Mouse (Mus musculus): ENCODE results near the gene Plac9b. TPM values are rescaled to one million over a fixed set of nuclear protein-coding genes. Genes with fewer than 3 reads are reported as not detected.
"Not testable (repeated sequence)": the region's sequence is repeated elsewhere in the genome, so short reads cannot be mapped to it uniquely, and the experiment has no call there.

The Plac9b gene
- polyA plus RNA-seq (2015; fragmentation: Nextera tagmentation; extraction: Ambion mirVana), result 2.7 and 4.1 TPM in 2 replicates

DNA sequence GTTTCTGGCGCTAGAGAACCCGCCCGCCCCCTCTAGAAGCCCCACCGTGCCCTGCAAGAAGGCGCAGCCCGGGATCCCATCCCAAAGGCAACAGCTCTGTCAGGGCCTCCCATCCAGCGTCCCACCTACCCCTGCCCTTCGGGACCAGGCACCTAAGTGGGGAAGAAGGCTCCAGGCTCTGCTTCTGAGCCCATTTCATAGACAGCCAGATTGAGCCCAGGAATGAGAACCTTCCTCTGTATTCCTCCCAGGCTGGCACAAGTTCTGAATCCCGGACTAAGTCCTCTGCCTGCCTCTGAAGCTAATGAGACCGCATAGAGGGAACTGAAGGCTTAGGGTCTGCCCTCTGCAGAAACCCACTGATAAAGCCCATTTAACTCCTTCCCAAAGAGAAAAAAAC lies at the start of gene Plac9b:
Gene Plac9b, minus strand, starts transcription at position 101 of the 400 bp plus-strand sequence.
- H3K36me3 ChIP-seq; H3K27me3 ChIP-seq; H3K4me3 ChIP-seq; H3K4me1 ChIP-seq (replicated peaks); H3K9me3 ChIP-seq; H3K27ac ChIP-seq (replicated peaks); H3K4me2 ChIP-seq; ATAC-seq (ENCODE audit: low read depth); H3K9ac ChIP-seq: not testable (repeated sequence)
- WGBS, result no CpG with 5 or more reads among the region's 10 CpGs

GRCm38 (mm10) chr14:26216233-26217000 lies 34.1 kb upstream of the Plac9b start:
- not testable (repeated sequence) for H3K9me3 ChIP-seq; H3K9ac ChIP-seq; H3K27me3 ChIP-seq; ATAC-seq (ENCODE audit: low read depth); H3K27ac ChIP-seq (replicated peaks); H3K4me2 ChIP-seq; H3K4me3 ChIP-seq; H3K4me1 ChIP-seq (replicated peaks); H3K36me3 ChIP-seq
- no CpG with 5 or more reads among the region's 5 CpGs for WGBS

DNA sequence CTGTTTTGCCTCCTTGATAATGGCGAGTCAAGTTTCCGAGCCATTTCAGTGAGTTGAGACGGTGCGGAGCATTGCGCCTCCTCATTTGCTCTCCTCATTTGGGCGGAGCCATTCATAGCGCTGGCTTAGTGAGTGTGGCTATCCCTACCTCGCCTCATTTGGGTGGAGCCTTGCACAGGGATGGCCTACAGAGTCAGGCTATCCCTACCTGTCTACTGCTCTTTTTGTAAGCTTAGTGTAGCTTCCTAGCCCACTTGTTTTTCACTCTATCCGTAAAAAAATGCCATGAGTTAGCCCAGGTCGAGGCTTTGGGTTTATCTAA lies 24.6 kb upstream of the Plac9b start, which contains the start of gene Tmem254b:
Gene Tmem254b, minus strand, starts transcription at position 116 of the 322 bp plus-strand sequence.
- not testable (repeated sequence) for H3K27ac ChIP-seq (replicated peaks); H3K9me3 ChIP-seq; H3K36me3 ChIP-seq; H3K4me2 ChIP-seq; H3K4me1 ChIP-seq (replicated peaks); H3K27me3 ChIP-seq; H3K4me3 ChIP-seq; H3K9ac ChIP-seq
- no CpG with 5 or more reads among the region's 10 CpGs for WGBS
- ATAC-seq (ENCODE audit: low read depth), result peak; percentile 92

DNA sequence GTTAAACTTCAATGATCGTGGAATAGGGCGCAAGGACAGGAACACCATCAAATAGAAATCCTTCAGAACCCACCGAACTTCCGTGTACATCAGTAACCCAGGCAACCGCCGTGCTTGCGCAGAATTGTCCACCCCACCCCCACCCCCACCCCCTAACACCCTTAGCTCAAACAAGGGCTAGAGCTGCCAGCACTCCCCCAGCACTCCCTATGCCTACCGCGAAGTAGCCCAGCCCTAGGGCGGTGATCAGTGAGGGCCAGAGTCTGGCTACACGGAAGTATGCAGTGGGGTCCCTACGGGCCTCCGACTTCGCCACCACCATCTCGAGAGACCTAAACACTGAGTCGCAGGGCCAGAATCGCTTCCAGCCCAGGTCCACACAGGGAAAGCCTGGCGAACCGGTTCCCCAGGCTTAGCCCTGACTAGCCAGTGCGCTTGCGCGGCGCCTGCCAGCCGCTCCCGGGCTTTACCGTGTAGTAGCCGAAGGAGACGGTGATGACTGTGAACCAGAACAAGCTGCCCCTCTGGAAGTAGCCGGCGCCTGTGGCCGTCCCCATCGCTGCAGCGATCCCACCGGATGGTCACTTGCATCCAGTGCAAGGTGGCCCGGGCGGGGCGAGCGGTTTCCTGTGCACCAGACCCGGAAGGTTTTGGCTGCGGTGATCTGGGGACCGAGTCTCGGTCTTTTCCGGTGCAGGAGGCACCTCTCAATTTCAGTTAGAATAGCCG lies 24.1 kb upstream of the Plac9b start:
- H3K36me3 ChIP-seq; H3K4me3 ChIP-seq; H3K4me2 ChIP-seq; H3K9me3 ChIP-seq; H3K27ac ChIP-seq (replicated peaks); H3K27me3 ChIP-seq; H3K9ac ChIP-seq; H3K4me1 ChIP-seq (replicated peaks): not testable (repeated sequence)
- WGBS, result no CpG with 5 or more reads among the region's 44 CpGs
- peak; percentile 93 for ATAC-seq (ENCODE audit: low read depth)

DNA sequence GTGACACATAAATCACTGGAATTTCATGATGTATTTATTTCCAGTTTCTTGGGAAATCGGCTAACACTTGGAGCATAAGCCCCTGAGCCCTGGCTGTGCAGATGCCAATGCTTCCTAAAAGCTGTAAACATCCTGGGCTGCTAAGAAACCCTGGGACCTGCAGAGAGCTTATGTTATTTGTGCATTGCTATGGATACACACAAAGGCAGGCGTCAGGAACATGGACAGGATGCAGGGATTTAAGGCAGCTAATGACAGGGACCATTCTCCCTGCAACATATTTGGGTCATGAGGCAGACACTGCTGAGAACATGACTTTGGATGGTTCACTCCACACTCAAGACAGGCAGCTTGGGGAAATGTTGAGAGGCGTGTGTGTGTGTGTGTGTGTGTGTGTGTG lies 15.6 kb upstream of the Plac9b start:
- not testable (repeated sequence) for H3K27me3 ChIP-seq; H3K9ac ChIP-seq; H3K4me1 ChIP-seq (replicated peaks); H3K4me2 ChIP-seq; H3K36me3 ChIP-seq; ATAC-seq (ENCODE audit: low read depth); H3K27ac ChIP-seq (replicated peaks); H3K9me3 ChIP-seq; H3K4me3 ChIP-seq
- no CpG with 5 or more reads among the region's 3 CpGs for WGBS

DNA sequence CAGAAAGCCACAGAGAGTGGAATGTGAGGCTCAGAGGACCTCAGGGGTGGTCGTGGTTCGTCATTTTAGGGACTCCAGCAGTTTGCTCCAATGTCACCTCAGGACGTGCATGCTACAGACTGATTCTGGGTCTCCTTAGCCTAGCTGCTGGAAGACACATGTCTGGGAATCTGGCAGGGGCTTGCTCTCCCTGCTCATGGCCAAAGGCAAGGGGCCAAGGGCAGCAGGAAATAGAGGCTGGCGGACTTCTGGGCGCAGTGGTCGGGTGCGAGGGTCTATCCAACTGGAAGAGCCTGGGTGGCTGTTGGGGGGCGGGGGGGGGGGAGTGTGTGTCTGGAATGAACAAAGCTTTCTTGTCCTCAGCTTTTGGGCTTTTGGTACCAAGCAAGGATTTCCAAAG lies 6.1 kb upstream of the Plac9b start:
- not testable (repeated sequence) for ATAC-seq (ENCODE audit: low read depth); H3K27ac ChIP-seq (replicated peaks); H3K36me3 ChIP-seq; H3K4me3 ChIP-seq; H3K9ac ChIP-seq; H3K4me2 ChIP-seq; H3K27me3 ChIP-seq; H3K9me3 ChIP-seq; H3K4me1 ChIP-seq (replicated peaks)
- no CpG with 5 or more reads among the region's 8 CpGs for WGBS

- ATAC-seq (ENCODE audit: low read depth); H3K27me3 ChIP-seq; H3K9me3 ChIP-seq; H3K4me2 ChIP-seq; H3K4me1 ChIP-seq (replicated peaks); H3K36me3 ChIP-seq; H3K9ac ChIP-seq; H3K27ac ChIP-seq (replicated peaks); H3K4me3 ChIP-seq: not testable (repeated sequence)
- no CpG with 5 or more reads among the region's 9 CpGs for WGBS
Observed at GRCm38 (mm10) chr14:26186638-26187037, 4.4 kb upstream of the Plac9b start.

- H3K4me2 ChIP-seq; H3K9me3 ChIP-seq; H3K36me3 ChIP-seq; H3K27me3 ChIP-seq; H3K4me3 ChIP-seq; H3K27ac ChIP-seq (replicated peaks); ATAC-seq (ENCODE audit: low read depth); H3K9ac ChIP-seq; H3K4me1 ChIP-seq (replicated peaks): not testable (repeated sequence)
- WGBS, result no CpG with 5 or more reads among the region's 10 CpGs
Observed at GRCm38 (mm10) chr14:26181660-26182059, 620 bp downstream of the Plac9b start.

DNA sequence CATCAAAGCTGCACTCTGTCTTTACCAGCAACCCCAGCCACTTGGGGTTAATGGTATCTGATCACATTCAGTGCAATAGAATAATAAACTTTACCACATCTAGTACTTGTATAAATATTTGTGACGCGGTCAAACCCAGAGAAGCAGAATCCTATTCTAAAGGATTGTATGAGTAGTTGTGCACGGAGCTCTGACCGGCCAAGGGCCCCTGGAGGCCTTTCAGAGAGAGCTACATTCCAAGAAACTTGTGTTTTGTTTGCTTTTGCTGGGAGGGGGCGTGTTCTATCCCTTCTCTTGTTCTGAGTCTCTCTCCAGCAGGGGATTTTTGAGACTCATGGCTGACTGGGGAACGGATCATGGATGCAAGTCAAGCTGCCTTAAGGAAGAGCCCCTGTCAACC lies 7.3 kb downstream of the Plac9b start:
- not testable (repeated sequence) for H3K9me3 ChIP-seq; H3K4me2 ChIP-seq; H3K27ac ChIP-seq (replicated peaks); H3K9ac ChIP-seq; ATAC-seq (ENCODE audit: low read depth); H3K4me1 ChIP-seq (replicated peaks); H3K36me3 ChIP-seq; H3K27me3 ChIP-seq; H3K4me3 ChIP-seq
- no CpG with 5 or more reads among the region's 6 CpGs for WGBS

DNA sequence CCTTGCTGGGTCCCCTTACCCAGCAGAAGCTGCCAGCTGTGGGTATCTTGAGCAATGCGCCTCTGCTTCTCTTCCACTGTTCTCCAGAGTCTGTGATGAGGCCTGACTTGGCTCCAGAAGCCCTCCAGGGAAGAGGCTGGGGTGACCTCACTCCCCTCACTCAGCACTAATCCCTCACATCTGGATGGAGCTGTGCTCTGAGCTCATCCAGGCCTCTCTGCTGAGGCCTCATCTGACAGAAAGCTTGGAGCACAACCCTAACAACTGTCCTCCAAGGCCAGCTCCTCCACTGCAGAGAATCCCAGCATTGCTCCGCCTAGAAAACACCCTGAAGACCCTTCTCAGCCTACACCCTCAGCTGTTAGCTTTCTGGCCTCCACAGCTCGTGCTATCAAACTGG lies 8.3 kb downstream of the Plac9b start:
- H3K4me2 ChIP-seq; H3K4me1 ChIP-seq (replicated peaks); H3K36me3 ChIP-seq; H3K27ac ChIP-seq (replicated peaks); H3K9me3 ChIP-seq; H3K9ac ChIP-seq; H3K4me3 ChIP-seq; ATAC-seq (ENCODE audit: low read depth); H3K27me3 ChIP-seq: not testable (repeated sequence)
- no CpG with 5 or more reads among the region's 3 CpGs for WGBS

DNA sequence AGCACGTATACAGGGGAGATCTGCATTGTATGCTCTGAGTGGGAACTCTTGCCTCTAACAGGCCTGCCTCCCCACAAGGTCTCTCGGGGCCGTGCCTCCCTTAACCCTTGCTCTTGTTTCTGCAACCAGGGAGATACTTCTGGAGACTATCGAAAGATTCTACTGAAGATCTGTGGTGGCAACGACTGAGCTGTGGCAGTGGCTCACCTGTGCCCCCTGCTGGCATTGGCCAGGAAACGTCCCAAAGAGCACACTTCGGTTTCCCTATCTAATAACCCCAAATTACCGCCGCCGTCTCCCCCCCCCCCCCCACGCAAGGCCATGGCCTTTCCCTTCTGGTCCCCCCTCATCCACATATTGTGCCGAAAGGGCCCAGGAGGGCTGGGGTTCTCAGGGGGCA lies 17.0 kb downstream of the Plac9b start:
- H3K4me3 ChIP-seq; H3K9ac ChIP-seq; H3K27me3 ChIP-seq; ATAC-seq (ENCODE audit: low read depth); H3K27ac ChIP-seq (replicated peaks); H3K36me3 ChIP-seq; H3K9me3 ChIP-seq; H3K4me2 ChIP-seq; H3K4me1 ChIP-seq (replicated peaks): not testable (repeated sequence)
- no CpG with 5 or more reads among the region's 12 CpGs for WGBS

GRCm38 (mm10) chr14:26162423-26162822 lies 19.9 kb downstream of the Plac9b start:
- no CpG with 5 or more reads among the region's 5 CpGs for WGBS
- not testable (repeated sequence) for H3K27ac ChIP-seq (replicated peaks); H3K36me3 ChIP-seq

DNA sequence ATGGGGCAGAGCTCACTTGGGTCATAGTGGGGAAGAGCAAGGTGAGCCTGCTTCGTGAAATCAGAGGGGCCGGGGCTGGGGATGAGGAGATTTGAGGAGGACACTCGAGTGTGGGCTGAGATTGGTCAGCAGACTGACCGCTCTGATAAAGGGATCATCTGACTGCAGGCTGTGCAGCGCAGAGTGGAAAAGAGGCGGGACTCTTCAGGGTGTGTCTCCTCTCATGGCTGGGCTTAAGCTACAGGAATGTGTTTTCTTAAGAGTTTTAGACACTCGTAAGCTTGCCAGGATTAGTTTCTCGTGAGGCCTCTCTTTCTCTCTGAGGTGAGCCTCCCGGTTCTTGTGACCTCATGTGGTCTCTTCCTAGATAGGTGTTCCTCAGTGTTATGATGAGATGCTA lies 21.1 kb downstream of the Plac9b start:
- H3K9ac ChIP-seq; H3K9me3 ChIP-seq; H3K27me3 ChIP-seq; ATAC-seq (ENCODE audit: low read depth); H3K4me3 ChIP-seq; H3K4me2 ChIP-seq; H3K4me1 ChIP-seq (replicated peaks); H3K27ac ChIP-seq (replicated peaks); H3K36me3 ChIP-seq: not testable (repeated sequence)
- WGBS, result no CpG with 5 or more reads among the region's 9 CpGs

More at GRCm38 (mm10) chr14:26162423-26162822, 19.9 kb downstream of the Plac9b start:
- H3K4me3 ChIP-seq; H3K9ac ChIP-seq; H3K4me1 ChIP-seq (replicated peaks); H3K27me3 ChIP-seq; H3K4me2 ChIP-seq; H3K9me3 ChIP-seq; ATAC-seq (ENCODE audit: low read depth): not testable (repeated sequence)

Measured in neural tube, embryonic 13.5 days (tissue).